Mouse (Mus musculus) neural tube, embryonic 11.5 days (tissue): ENCODE results near the gene Dhx40. TPM values are rescaled to one million over a fixed set of nuclear protein-coding genes. Genes with fewer than 3 reads are reported as not detected.

Experiments used
- ATAC-seq: fragments of 200-750 bp; cut with Nextera tagmentation; 2 replicates; pipeline ENCODE4 v1.8.0; 2017; ENCODE audit warnings: moderate number of reproducible peaks, mild to moderate bottlenecking, moderate TSS enrichment, moderate library complexity; ENCODE audit not compliant: insufficient read depth, low FRiP score, low TSS enrichment
- DNase-seq: peaks from one replicate; pipeline ENCODE4 v3.0.0-alpha.2; 2015; ENCODE audit warnings: low spot score
- H3K27ac ChIP-seq: fragments of 300-500 bp; sonication (generic); 2 replicates; pipeline ENCODE4 v1.5.1; 2014; ENCODE audit warnings: low read depth, mild to moderate bottlenecking, low read length
- H3K27me3 ChIP-seq: fragments of 300-500 bp; sonication (generic); 2 replicates; pipeline ENCODE4 v1.6.1; 2014; ENCODE audit warnings: mild to moderate bottlenecking, low read length, mixed read lengths; ENCODE audit not compliant: control insufficient read depth, insufficient read depth
- H3K36me3 ChIP-seq: fragments of 300-500 bp; sonication (generic); 2 replicates; pipeline ENCODE4 v1.6.1; 2014; ENCODE audit warnings: mild to moderate bottlenecking, low read length, moderate library complexity, mixed read lengths; ENCODE audit not compliant: control insufficient read depth, insufficient read depth
- H3K4me1 ChIP-seq: fragments of 300-500 bp; sonication (generic); 2 replicates; pipeline ENCODE4 v1.6.1; 2014; ENCODE audit warnings: low read length, mixed read lengths; ENCODE audit not compliant: control insufficient read depth, insufficient read depth
- H3K4me2 ChIP-seq: fragments of 300-500 bp; sonication (generic); 2 replicates; pipeline ENCODE4 v1.6.1; 2014; ENCODE audit warnings: low read depth, mild to moderate bottlenecking, moderate library complexity
- H3K4me3 ChIP-seq: fragments of 300-500 bp; sonication (generic); 2 replicates; pipeline ENCODE4 v1.5.1; 2014; ENCODE audit warnings: low read depth, low read length
- H3K9ac ChIP-seq: fragments of 300-500 bp; sonication (generic); 2 replicates; pipeline ENCODE4 v1.6.1; 2014; ENCODE audit warnings: mild to moderate bottlenecking, low read length
- H3K9me3 ChIP-seq: fragments of 300-500 bp; sonication (generic); 2 replicates; pipeline ENCODE4 v1.6.1; 2016; ENCODE audit warnings: low read length; ENCODE audit not compliant: control insufficient read depth
- WGBS: fragments of 180-500 bp; shearing (Covaris S2); extraction: QIAGEN DNeasy Blood & Tissue Kit; methylation state at CpG from one replicate; pipeline ENCODE4 v1.1.7; 2014; 5-methylcytosine and 5-hydroxymethylcytosine counted together
- polyA plus RNA-seq: library from polyadenylated mRNA; unstranded; fragments of >200 nt; fragmentation: Nextera tagmentation; extraction: Ambion mirVana; gene quantifications from 2 replicates; pipeline ENCODE4 v1.2.1, GENCODE M21; 2014

Gene Dhx40
- 44.2 and 44.3 TPM in 2 replicates for polyA plus RNA-seq

- ATAC-seq = peak; percentile 77
- H3K4me2 ChIP-seq = peak within 1 kb of the TSS; percentile 66
- peak within 1 kb of the TSS; percentile 96 for H3K4me3 ChIP-seq
- H3K27ac ChIP-seq = peak within 1 kb of the TSS; percentile 72
- peak; percentile 91 for DNase-seq
- H3K4me1 ChIP-seq = no peaks in the 10 kb centered on the region
- 5% methylated on average over 38 of the region's 40 CpGs for WGBS
- peak within 1 kb of the TSS; percentile 86 for H3K9ac ChIP-seq
- H3K9me3 ChIP-seq = no peaks in the 10 kb centered on the region
- no peaks in the 10 kb centered on the region for H3K36me3 ChIP-seq
- H3K27me3 ChIP-seq = no peaks in the 10 kb centered on the region
Observed at GRCm38 (mm10) chr11:86807505-86807989, at the start of gene Dhx40. TSS of gene Dhx40 (minus strand) at chr11:86807746.

- no peak for ATAC-seq
- WGBS = 69% methylated on average over 12 of the region's 12 CpGs
- Histone ChIP-seq H3K9ac (no peak overlapping the region), H3K4me3 (no peak overlapping the region), H3K4me2 (no peak overlapping the region), H3K9me3 (no peaks in the 10 kb centered on the region), H3K27me3 (no peaks in the 10 kb centered on the region), H3K4me1 (peaks cover 2% of the 10 kb centered on the region; the same call in 1 of the 2 replicates), H3K36me3 (no peaks in the 10 kb centered on the region), H3K27ac (no peak overlapping the region)
- DNase-seq = no peak
Observed at GRCm38 (mm10) chr11:86855639-86856425, 48.3 kb upstream of the Dhx40 start.

GRCm38 (mm10) chr11:86853081-86853480, 45.5 kb upstream of the Dhx40 start:
- ATAC-seq (no peak), DNase-seq (no peak)
- Histone ChIP-seq H3K27me3 (no peaks in the 10 kb centered on the region), H3K36me3 (no peaks in the 10 kb centered on the region), H3K4me3 (no peak overlapping the region), H3K9ac (no peak overlapping the region), H3K4me1 (peaks cover 2% of the 10 kb centered on the region; the same call in 1 of the 2 replicates), H3K27ac (no peak overlapping the region), H3K4me2 (no peak overlapping the region), H3K9me3 (no peaks in the 10 kb centered on the region)
- 81% methylated on average over 3 of the region's 3 CpGs for WGBS

- Histone ChIP-seq H3K27ac (no peak overlapping the region), H3K9me3 (no peaks in the 10 kb centered on the region), H3K9ac (no peak overlapping the region), H3K4me1 (peaks cover 2% of the 10 kb centered on the region; the same call in 1 of the 2 replicates), H3K4me2 (no peak overlapping the region), H3K36me3 (no peaks in the 10 kb centered on the region), H3K27me3 (no peaks in the 10 kb centered on the region), H3K4me3 (no peak overlapping the region)
- no peak for DNase-seq
- 65% methylated on average over 13 of the region's 13 CpGs for WGBS
- ATAC-seq = no peak
Observed at GRCm38 (mm10) chr11:86852534-86853054, 45.0 kb upstream of the Dhx40 start.

GRCm38 (mm10) chr11:86851714-86852533, 44.4 kb upstream of the Dhx40 start:
- Histone ChIP-seq H3K4me3 (no peak overlapping the region), H3K9ac (no peak overlapping the region), H3K36me3 (no peaks in the 10 kb centered on the region), H3K27ac (no peak overlapping the region), H3K4me2 (no peak overlapping the region), H3K4me1 (peaks cover 2% of the 10 kb centered on the region; the same call in 1 of the 2 replicates), H3K27me3 (no peaks in the 10 kb centered on the region), H3K9me3 (no peaks in the 10 kb centered on the region)
- ATAC-seq (no peak), DNase-seq (no peak)
- 62% methylated on average over 7 of the region's 7 CpGs for WGBS

GRCm38 (mm10) chr11:86851234-86851671, 43.7 kb upstream of the Dhx40 start:
- H3K36me3 ChIP-seq = no peaks in the 10 kb centered on the region
- DNase-seq (no peak), ATAC-seq (no peak)
- no peak overlapping the region for H3K9ac ChIP-seq
- no peak overlapping the region for H3K4me3 ChIP-seq
- H3K9me3 ChIP-seq = no peaks in the 10 kb centered on the region
- WGBS = 69% methylated on average over 7 of the region's 7 CpGs
- H3K4me1 ChIP-seq = peaks cover 2% of the 10 kb centered on the region; the same call in 1 of the 2 replicates
- no peaks in the 10 kb centered on the region for H3K27me3 ChIP-seq
- no peak overlapping the region for H3K27ac ChIP-seq
- H3K4me2 ChIP-seq = no peak overlapping the region

GRCm38 (mm10) chr11:86843831-86844230, 36.3 kb upstream of the Dhx40 start:
- Histone ChIP-seq H3K9me3 (no peaks in the 10 kb centered on the region), H3K27ac (no peak overlapping the region), H3K27me3 (no peaks in the 10 kb centered on the region), H3K4me3 (no peak overlapping the region), H3K4me1 (0 out of 2 replicates have a peak, but pooled peaks cover 3% of the 10 kb centered on the region), H3K36me3 (no peaks in the 10 kb centered on the region), H3K9ac (no peak overlapping the region), H3K4me2 (no peak overlapping the region)
- 65% methylated on average over 5 of the region's 5 CpGs for WGBS
- ATAC-seq (no peak), DNase-seq (no peak)

- no peak overlapping the region for H3K4me3 ChIP-seq
- no peaks in the 10 kb centered on the region for H3K27me3 ChIP-seq
- H3K9me3 ChIP-seq = no peaks in the 10 kb centered on the region
- H3K36me3 ChIP-seq = no peaks in the 10 kb centered on the region
- 81% methylated on average over 8 of the region's 8 CpGs for WGBS
- DNase-seq (no peak), ATAC-seq (no peak)
- no peak overlapping the region for H3K4me2 ChIP-seq
- 0 out of 2 replicates have a peak, but pooled peaks cover 3% of the 10 kb centered on the region for H3K4me1 ChIP-seq
- no peak overlapping the region for H3K9ac ChIP-seq
- no peak overlapping the region for H3K27ac ChIP-seq
Observed at GRCm38 (mm10) chr11:86841261-86841660, 33.7 kb upstream of the Dhx40 start.
